Mouse (Mus musculus): ENCODE measurements at regions not wholly inside any gene's neighbourhood (a gene's known extent, or its start where the extent isn't known, plus 50 kb on each side); places are given as distances from the start of the nearest gene placed in this dataset.
"Not testable (repeated sequence)": the region's sequence is repeated elsewhere in the genome, so short reads cannot be mapped to it uniquely, and the experiment has no call there.

- DNase-seq (ENCODE audit: low read depth in 2 of 2, low spot score in 2 of 2) = no peak
These were observed 346.2 kb upstream of the Cdh4 start for GRCm38 (mm10) chr2:179095981-179096380.

DNA sequence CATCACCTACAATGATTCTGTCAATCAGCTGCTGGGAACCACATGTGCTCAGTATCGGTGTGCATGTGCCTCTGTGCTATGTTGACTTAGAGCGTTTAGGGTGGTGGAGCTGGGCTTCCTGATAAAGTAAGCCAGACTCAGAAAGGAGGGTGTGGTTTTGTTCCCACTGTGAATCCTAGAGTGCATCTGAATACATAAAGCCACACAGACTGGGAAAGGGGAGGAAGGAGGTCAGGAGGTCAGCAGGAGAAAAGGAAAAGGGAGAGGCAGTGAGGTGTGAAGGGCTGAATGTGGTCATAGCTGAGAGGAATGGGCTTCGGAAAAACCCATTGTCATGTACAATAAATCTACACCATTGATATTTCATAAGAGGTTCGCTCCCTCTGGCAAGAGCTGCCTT, 345.4 kb upstream of the Cdh4 start:
- no peak for DNase-seq (ENCODE audit: low read depth in 2 of 2, low spot score in 2 of 2)

- no peak for DNase-seq (ENCODE audit: low read depth in 2 of 2, low spot score in 2 of 2)
These were observed 342.4 kb upstream of the Cdh4 start for GRCm38 (mm10) chr2:179099783-179100182.

DNA sequence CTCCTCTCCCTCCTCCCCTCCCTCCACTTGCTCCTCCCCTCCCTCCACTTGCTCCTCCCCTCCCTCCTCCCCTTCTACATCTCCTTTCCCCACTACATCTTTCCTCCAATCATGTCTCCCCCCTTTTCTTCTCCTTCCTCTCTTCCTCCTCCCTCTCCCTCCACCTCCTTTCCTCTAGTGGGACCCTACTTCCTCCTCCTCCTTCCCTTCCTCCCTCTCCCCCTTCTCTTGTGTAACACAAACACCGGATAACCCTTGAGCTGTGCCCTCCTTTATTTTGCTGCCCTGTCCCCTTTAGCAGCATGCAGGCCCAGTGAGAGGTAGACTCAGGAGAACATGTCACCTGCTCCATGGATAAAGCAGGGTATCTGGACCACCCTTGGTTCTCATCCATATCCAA, 339.1 kb upstream of the Cdh4 start:
- no peak for DNase-seq (ENCODE audit: low read depth in 2 of 2, low spot score in 2 of 2)

- DNase-seq (ENCODE audit: low read depth in 2 of 2, low spot score in 2 of 2) = no peak
These were observed 329.3 kb upstream of the Cdh4 start for GRCm38 (mm10) chr2:179112951-179113350.

DNA sequence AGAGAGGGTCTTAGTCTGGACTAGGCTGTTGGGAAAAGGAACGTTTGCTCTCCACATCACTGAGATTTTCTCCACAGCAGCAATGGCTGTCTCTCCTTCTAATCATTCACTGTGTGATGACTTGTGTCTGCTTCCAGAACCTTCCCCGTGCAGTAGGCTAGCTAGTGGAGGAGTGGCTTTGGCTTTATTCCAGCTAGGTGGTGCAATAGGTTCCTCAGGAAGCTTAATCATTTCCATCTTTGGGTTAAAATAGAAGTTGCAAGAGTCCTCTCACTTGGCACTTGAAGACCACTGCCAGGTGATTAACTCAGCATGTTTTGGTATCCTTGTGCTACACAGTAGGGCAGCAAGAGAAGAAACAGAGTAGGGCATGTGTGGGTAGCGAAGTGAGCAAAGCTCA, 314.2 kb upstream of the Cdh4 start:
- no peak for DNase-seq (ENCODE audit: low read depth in 2 of 2, low spot score in 2 of 2)

DNA sequence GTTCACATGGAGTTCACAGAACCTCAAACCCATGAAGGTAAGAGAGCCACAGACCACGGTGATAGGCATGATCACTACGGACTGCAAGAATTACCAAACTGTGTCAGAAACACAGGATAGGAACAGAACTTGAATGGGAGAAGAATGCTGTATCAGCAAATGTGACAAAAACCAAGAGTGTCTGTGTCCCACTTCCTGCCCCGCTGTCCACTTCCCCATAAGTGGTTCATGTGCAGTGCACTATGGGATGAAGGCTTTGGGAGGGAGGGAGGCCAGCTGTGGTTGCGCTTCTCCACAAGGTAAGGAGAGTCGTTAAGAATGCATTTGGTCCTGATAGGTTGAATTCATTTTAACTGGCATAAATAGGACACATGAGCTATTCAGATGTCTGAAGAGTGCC, 313.8 kb upstream of the Cdh4 start:
- no peak for DNase-seq (ENCODE audit: low read depth in 2 of 2, low spot score in 2 of 2)

- DNase-seq (ENCODE audit: low read depth in 2 of 2, low spot score in 2 of 2) = no peak
These were observed 311.2 kb upstream of the Cdh4 start for GRCm38 (mm10) chr2:179131004-179131403.

DNA sequence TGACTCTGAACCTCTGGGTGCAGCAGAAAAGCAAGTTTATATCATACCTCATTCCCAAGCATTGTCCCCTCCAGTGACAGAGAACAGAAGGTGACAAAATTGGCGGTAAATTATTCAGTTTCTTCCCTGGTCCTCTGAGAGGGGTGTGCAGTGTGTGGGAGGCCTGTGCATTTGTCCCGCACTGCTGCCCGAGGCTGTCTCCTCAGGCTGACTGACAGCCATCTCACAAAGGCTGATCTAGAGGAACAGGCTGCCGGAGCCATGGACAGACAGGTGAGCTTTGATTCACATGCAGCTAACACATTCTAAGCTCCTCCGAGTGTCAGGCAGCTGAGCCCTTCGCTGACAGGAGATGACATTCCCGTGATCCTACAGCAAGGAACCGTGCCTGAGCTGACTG, 299.9 kb upstream of the Cdh4 start:
- DNase-seq (ENCODE audit: low read depth in 2 of 2, low spot score in 2 of 2) = no peak

- DNase-seq (ENCODE audit: low read depth in 2 of 2, low spot score in 2 of 2) = no peak
These were observed 296.5 kb upstream of the Cdh4 start for GRCm38 (mm10) chr2:179145726-179146125.

- no peak for DNase-seq (ENCODE audit: low read depth in 2 of 2, low spot score in 2 of 2)
These were observed 296.0 kb upstream of the Cdh4 start for GRCm38 (mm10) chr2:179146274-179146673.

DNA sequence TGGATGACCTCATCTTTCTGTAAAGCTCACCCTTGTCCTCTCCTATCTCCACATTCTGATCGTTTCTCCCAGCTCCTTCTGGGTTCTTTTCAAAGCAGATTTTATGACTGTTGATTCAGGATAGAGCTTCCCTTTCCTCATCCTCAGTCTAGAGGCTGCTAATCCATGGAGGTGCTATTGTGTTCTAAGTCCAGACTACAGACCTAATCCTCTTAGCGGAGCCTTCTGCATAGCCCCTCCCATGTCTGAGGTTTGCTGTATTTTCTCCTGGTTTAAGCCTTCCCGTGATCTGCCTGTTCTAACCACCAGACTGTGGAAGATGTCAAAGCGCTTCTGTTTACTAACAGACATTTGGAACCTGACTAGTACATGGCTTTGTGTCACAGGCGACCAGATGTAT, 294.0 kb upstream of the Cdh4 start:
- DNase-seq (ENCODE audit: low read depth in 2 of 2, low spot score in 2 of 2) = no peak

DNA sequence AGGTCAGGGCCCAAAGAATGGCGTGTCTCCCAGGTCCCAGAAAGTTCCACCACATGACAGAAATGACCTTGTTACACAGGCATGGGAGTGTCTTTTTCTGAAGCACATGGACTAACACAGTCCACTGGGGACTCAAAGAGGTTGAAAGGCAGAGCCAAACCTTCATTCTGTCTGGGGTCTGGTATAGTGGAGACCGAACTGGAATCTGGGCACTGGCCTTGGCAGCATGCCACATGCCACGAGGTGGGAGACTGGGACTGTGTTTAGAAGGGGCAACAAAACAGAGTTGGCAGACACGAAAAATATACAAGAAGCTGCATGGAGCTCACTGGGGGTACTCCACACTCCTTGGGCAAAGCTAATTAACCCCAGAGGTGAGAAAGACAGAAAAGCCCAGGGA, 293.6 kb upstream of the Cdh4 start:
- no peak for DNase-seq (ENCODE audit: low read depth in 2 of 2, low spot score in 2 of 2)

- DNase-seq (ENCODE audit: low read depth in 2 of 2, low spot score in 2 of 2) = no peak
These were observed 283.4 kb upstream of the Cdh4 start for GRCm38 (mm10) chr2:179158881-179159280.

GRCm38 (mm10) chr2:179163116-179163515, 279.1 kb upstream of the Cdh4 start:
- DNase-seq (ENCODE audit: low read depth in 2 of 2, low spot score in 2 of 2) = no peak

DNA sequence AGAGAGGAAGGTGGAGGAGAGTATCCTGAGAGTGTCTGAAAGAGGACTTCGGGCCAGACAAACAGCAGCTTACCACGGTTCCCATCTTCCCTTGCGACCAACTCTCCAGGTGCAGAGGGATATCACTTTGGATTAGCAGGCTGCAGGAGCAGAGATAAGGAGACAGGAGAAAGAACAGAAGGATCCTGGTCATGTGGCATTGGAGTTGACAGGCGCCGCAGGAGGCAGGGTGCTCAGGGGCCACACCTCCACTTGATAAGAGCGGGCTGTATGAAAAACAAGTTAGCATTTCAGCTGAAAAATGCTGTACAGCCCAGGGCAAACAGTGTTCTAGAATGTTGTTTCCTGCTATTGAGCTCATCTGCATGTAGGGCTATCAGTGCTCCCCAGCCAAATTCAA, 272.1 kb upstream of the Cdh4 start:
- no peak for DNase-seq (ENCODE audit: low read depth in 2 of 2, low spot score in 2 of 2)

DNA sequence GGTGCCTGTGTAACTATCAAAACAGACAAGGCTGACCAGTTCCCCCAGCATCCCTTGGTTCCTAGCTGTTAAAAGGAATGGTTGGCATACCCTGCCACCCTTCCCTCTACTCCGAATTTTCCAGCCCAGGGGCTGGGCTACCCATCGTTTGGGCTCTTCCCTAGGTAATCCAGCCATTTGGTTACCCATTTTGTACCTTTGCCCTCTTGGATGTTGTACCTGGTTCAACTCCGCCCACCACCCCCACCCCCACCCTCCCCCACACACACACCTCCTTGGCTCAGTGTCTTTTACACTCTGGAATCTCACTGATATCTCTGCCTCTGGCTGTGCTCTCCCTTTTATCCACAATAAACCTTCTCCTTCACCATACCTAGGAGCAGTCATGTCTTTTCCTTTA, 271.6 kb upstream of the Cdh4 start:
- no peak for DNase-seq (ENCODE audit: low read depth in 2 of 2, low spot score in 2 of 2)

GRCm38 (mm10) chr2:179176835-179177530, 265.2 kb upstream of the Cdh4 start:
- DNase-seq (ENCODE audit: low read depth in 2 of 2, low spot score in 2 of 2) = not testable (repeated sequence)

GRCm38 (mm10) chr2:179181366-179181765, 260.9 kb upstream of the Cdh4 start:
- DNase-seq (ENCODE audit: low read depth in 2 of 2, low spot score in 2 of 2) = no peak

GRCm38 (mm10) chr2:179182123-179182522, 260.1 kb upstream of the Cdh4 start:
- DNase-seq (ENCODE audit: low read depth in 2 of 2, low spot score in 2 of 2) = no peak

DNA sequence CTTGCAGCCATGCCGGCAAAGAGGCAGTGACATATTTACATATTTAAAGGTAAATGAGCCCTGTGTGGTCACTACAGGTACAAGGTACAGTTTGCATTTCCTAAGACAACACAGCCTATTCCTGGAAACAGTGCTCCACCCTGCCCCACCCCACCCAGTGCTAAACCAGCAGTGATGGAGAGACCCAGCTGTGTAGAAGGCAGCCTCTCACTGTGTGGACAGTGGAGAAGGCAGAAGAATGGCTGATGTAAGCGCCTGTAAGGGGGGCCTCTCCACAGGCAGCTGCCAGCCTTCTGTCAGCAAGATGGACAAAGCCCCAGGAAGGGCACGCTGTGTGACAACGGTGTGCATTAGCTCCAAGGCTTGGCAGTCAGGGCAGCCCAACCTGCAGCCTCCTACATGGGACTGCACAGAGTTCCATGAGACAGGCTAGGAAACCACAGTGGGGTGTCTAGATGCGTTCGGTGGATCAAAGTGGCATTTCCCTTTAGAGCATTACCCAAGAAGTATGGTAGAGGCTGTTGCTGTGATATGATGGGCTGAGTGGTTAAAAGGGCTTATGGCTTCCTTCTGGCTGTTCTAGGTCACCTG, 249.2 kb upstream of the Cdh4 start:
- no peak for DNase-seq (ENCODE audit: low read depth in 2 of 2, low spot score in 2 of 2)

DNA sequence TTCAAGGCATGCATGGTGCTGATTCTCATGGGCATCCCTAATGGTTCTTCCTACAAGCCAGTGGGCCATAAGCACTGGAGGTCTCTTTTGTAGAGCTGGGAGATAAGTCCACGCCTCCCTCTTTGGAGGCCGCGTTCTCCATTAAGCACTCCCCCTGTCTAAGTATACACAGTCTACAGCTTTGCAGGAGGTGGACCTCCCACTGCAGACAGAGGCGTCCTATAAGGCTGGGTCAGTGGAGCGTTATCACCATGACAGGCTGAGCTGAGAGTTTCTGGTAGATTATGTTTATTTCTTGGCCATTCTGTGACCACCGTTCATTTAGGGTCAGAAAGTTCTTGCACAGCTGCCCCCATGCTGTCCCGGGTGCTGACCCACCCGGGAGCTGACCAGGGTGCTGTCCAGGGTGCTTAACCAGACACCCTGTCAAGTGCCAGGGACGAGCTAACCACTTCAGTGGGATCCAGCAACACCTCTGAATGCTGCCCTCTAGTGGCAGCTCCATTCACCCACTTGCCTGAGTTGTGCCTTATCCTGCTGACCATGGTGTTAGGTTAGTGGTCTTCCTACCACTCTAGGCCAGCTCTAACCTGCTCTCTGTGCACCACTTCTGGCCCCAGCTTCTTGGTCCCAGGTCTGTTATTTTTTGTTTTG, 248.6 kb upstream of the Cdh4 start:
- no peak for DNase-seq (ENCODE audit: low read depth in 2 of 2, low spot score in 2 of 2)

DNA sequence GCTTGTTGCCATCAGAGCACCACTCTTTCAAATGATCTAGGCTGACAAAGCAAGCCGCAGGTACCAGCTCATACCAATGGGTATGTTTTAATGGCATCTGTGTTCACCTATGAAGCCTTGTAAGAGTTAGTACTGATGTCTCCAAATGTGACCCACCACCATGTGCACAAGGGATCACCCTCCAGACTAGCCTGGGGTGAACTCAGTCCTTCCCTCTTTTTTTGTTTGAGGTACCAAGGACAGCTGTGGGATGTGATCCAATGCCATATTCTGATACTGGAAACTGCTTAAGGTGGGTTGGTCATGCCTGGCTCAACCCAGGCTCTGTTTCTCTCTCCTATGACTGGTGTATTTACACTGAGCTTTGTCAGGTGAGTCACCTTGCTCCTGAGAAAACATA, 244.8 kb upstream of the Cdh4 start:
- DNase-seq (ENCODE audit: low read depth in 2 of 2, low spot score in 2 of 2) = no peak
